Mouse (Mus musculus): ENCODE data around the gene Ctu2. TPM values are rescaled to one million over a fixed set of nuclear protein-coding genes. Genes with fewer than 3 reads are reported as not detected.

Ctu2 gene
- polyA plus RNA-seq, 1 experiment from 2014 or later = 33.0 TPM

DNA sequence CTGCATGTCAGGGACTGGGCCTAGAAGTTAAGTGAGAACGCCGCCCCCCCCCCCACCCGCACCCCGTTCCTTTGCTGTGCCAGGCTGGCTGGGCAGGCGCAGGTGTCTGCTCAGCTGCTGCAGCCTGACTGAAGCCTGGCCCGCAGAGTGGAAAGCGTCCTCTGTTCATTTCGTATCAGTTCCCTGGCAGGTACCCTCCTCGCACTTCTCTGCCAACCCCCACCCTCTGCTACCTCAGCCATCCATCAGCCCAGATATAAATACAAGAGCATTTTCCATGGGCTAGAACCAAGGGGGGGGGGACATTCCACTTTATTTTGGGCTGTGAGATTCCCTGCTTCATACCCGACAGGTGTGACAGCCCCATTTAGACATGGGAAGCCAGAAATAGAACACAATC lies 23.8 kb upstream of the Ctu2 start:
- WGBS = 49% methylated on average over 10 of the region's 10 CpGs
- peak; percentile 37 for ATAC-seq (ENCODE audit: insufficient number of reproducible peaks, insufficient read depth, low FRiP score, low read depth)

DNA sequence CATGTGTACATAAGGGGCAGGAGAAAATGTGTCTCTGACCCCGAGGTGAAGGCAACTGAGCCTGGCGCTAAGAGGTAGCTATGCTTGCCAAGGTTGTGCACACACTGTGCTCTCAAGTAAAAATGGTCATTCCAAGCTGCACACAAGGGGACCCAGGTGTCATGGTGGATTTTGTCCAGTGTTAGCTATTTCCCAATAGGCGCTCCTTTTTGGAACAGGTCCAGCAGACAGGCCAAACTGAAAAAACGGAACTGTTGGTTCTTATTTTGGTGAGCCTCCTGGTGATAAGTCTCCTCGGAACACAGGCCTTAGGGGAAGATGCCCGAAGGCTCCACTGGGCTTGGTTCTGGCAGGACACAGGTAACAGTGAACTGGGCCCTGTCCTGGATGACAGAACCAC lies 21.5 kb upstream of the Ctu2 start:
- Histone ChIP-seq H3K36me3 (ENCODE audit: control insufficient read depth, insufficient read depth, low read length) (no peaks in the 10 kb centered on the region), H3K27ac (replicated peaks in 1 of 2; ENCODE audit: control insufficient read depth in 1 of 2, insufficient read depth in 1 of 2, low read depth in 2 of 2, low read length in 2 of 2) (no peak overlapping the region), H3K27me3 (ENCODE audit: control insufficient read depth, insufficient read depth, low read length) (peaks cover 6% of the 10 kb centered on the region; the same call in 1 of the 2 replicates), H3K4me3 (ENCODE audit: control insufficient read depth in 1 of 2, insufficient read depth in 1 of 2, low read depth in 1 of 2, low read length in 2 of 2) (no peak overlapping the region), H3K4me2 (ENCODE audit: low read length) (no peak overlapping the region), H3K4me1 (ENCODE audit: control insufficient read depth in 2 of 2, insufficient read depth in 2 of 2, low read length in 2 of 2) (peaks cover 23 to 35% of the 10 kb centered on the region in 2 experiments), H3K9me3 (ENCODE audit: control insufficient read depth, low read length) (no peaks in the 10 kb centered on the region), H3K9ac (ENCODE audit: low read length) (no peak overlapping the region)
- ATAC-seq (ENCODE audit: insufficient number of reproducible peaks, insufficient read depth, low FRiP score, low read depth) = no peak
- 87% methylated on average over 6 of the region's 6 CpGs for WGBS

More for the DNA sequence above, 23.8 kb upstream of the Ctu2 start:
- no peaks in the 10 kb centered on the region for H3K9me3 ChIP-seq (ENCODE audit: control insufficient read depth, low read length)
- H3K27ac ChIP-seq (replicated peaks in 1 of 2; ENCODE audit: control insufficient read depth in 1 of 2, insufficient read depth in 1 of 2, low read depth in 2 of 2, low read length in 2 of 2) = peak overlapping the region in 1 of 2 experiments; percentile 89; a peak in 3 of 4 replicates
- H3K4me1 ChIP-seq (ENCODE audit: control insufficient read depth in 2 of 2, insufficient read depth in 2 of 2, low read length in 2 of 2) = peaks cover 23 to 31% of the 10 kb centered on the region in 2 experiments
- H3K27me3 ChIP-seq (ENCODE audit: control insufficient read depth, insufficient read depth, low read length) = no peaks in the 10 kb centered on the region
- H3K4me3 ChIP-seq (ENCODE audit: control insufficient read depth in 1 of 2, insufficient read depth in 1 of 2, low read depth in 1 of 2, low read length in 2 of 2) = no peak overlapping the region
- H3K4me2 ChIP-seq (ENCODE audit: low read length) = peak overlapping the region; percentile 7; the same call in 1 of the 2 replicates
- H3K36me3 ChIP-seq (ENCODE audit: control insufficient read depth, insufficient read depth, low read length) = no peaks in the 10 kb centered on the region
- no peak overlapping the region for H3K9ac ChIP-seq (ENCODE audit: low read length)

DNA sequence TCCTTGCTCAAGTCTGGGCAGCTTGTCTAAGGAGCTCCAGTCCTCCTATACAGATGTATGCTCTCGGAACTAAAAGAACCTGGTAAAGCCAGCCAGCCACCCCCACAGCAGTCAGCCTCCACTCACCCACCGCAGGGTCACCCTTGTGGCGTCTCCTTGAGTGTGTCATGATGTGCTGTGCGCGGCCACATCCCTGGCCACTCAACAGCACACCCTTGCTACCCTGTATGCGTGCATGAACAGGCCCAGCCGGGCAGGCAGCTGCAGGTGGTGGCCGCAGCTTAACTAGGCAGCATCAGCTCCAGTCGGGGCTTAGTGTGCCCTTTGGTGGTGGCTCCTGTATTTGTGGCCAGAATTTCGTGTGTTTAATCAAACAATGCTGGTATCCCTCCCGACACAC lies 18.8 kb upstream of the Ctu2 start:
- 0 out of 2 replicates have a peak overlapping the region, but pooled peaks have one; percentile 11 for H3K9ac ChIP-seq (ENCODE audit: low read length)
- H3K36me3 ChIP-seq (ENCODE audit: control insufficient read depth, insufficient read depth, low read length) = no peaks in the 10 kb centered on the region
- no peaks in the 10 kb centered on the region for H3K9me3 ChIP-seq (ENCODE audit: control insufficient read depth, low read length)
- no peak for ATAC-seq (ENCODE audit: insufficient number of reproducible peaks, insufficient read depth, low FRiP score, low read depth)
- no peak overlapping the region for H3K27ac ChIP-seq (replicated peaks in 1 of 2; ENCODE audit: control insufficient read depth in 1 of 2, insufficient read depth in 1 of 2, low read depth in 2 of 2, low read length in 2 of 2)
- no peak overlapping the region for H3K4me2 ChIP-seq (ENCODE audit: low read length)
- peaks cover 19% of the 10 kb centered on the region for H3K27me3 ChIP-seq (ENCODE audit: control insufficient read depth, insufficient read depth, low read length)
- 66% methylated on average over 11 of the region's 11 CpGs for WGBS
- peaks cover 28 to 35% of the 10 kb centered on the region in 2 experiments for H3K4me1 ChIP-seq (ENCODE audit: control insufficient read depth in 2 of 2, insufficient read depth in 2 of 2, low read length in 2 of 2)
- H3K4me3 ChIP-seq (ENCODE audit: control insufficient read depth in 1 of 2, insufficient read depth in 1 of 2, low read depth in 1 of 2, low read length in 2 of 2) = no peak overlapping the region

DNA sequence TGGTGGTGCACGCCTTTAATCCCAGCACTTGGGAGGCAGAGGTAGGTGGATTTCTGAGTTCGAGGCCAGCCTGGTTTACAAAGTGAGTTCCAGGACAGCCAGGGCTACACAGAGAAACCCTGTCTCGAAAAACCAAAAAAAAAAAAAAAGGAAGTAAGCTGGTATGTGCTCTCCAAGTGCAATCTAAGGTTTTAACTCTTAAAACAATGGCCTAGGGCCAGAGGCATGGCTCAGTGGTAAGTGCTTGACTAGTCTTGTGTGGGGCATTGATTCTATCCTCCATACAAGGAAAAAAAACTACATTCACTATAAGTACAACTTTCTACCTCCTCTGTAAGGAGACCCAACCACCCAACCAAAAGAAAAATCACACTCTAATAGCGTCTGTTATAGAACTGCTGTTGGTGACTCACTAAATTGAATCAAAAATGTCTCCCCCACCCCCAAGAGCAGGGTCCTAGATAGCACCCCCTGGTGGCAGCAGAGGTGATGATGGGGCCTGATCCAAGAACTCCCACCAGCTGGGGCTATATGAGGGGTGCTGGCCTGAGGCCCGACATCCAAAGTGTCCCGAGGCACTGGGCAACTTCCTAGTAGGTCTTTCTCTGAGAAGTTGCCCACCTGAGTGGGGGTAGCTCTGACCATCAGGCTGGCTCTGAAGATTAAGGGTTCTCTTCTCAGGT lies 16.6 kb upstream of the Ctu2 start:
- no peak overlapping the region for H3K27ac ChIP-seq (replicated peaks in 1 of 2; ENCODE audit: control insufficient read depth in 1 of 2, insufficient read depth in 1 of 2, low read depth in 2 of 2, low read length in 2 of 2)
- peaks cover 19% of the 10 kb centered on the region for H3K27me3 ChIP-seq (ENCODE audit: control insufficient read depth, insufficient read depth, low read length)
- no peaks in the 10 kb centered on the region for H3K36me3 ChIP-seq (ENCODE audit: control insufficient read depth, insufficient read depth, low read length)
- peak overlapping the region; percentile 81 for H3K4me2 ChIP-seq (ENCODE audit: low read length)
- 0 out of 2 replicates have a peak overlapping the region, but pooled peaks have one; percentile 64 for H3K9ac ChIP-seq (ENCODE audit: low read length)
- H3K4me1 ChIP-seq (ENCODE audit: control insufficient read depth in 2 of 2, insufficient read depth in 2 of 2, low read length in 2 of 2) = peaks cover 33% of the 10 kb centered on the region in 2 experiments
- no peak for ATAC-seq (ENCODE audit: insufficient number of reproducible peaks, insufficient read depth, low FRiP score, low read depth)
- H3K4me3 ChIP-seq (ENCODE audit: control insufficient read depth in 1 of 2, insufficient read depth in 1 of 2, low read depth in 1 of 2, low read length in 2 of 2) = no peak overlapping the region
- H3K9me3 ChIP-seq (ENCODE audit: control insufficient read depth, low read length) = no peaks in the 10 kb centered on the region
- 63% methylated on average over 5 of the region's 6 CpGs for WGBS

DNA sequence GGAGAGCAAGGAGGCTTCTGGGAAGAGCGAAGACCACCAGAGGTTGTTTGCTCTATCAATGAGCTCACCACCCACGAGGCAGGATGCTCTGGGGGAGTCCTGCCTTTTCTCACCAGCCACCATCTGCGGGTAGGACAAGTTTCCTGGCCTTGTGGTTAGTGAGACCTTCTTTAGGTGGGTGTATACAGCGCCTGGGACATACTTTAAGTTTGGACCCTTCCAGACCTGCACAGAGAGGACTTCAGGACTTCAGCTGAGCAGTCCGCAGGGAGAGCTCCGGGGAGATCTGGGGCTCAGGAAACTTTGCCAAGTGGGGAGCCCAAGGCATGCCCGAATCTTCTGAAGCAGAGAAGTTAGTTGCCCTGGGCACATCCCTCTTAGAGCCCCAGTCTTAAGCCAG lies 16.0 kb upstream of the Ctu2 start:
- peak overlapping the region; percentile 38 to 42 for H3K4me3 ChIP-seq (ENCODE audit: control insufficient read depth in 1 of 2, insufficient read depth in 1 of 2, low read depth in 1 of 2, low read length in 2 of 2)
- peak overlapping the region; percentile 64 for H3K9ac ChIP-seq (ENCODE audit: low read length)
- WGBS = 22% methylated on average over 7 of the region's 7 CpGs
- H3K4me2 ChIP-seq (ENCODE audit: low read length) = peak overlapping the region; percentile 81
- H3K9me3 ChIP-seq (ENCODE audit: control insufficient read depth, low read length) = no peaks in the 10 kb centered on the region
- H3K36me3 ChIP-seq (ENCODE audit: control insufficient read depth, insufficient read depth, low read length) = no peaks in the 10 kb centered on the region
- ATAC-seq (ENCODE audit: insufficient number of reproducible peaks, insufficient read depth, low FRiP score, low read depth) = no peak
- peaks cover 33% of the 10 kb centered on the region in 2 experiments for H3K4me1 ChIP-seq (ENCODE audit: control insufficient read depth in 2 of 2, insufficient read depth in 2 of 2, low read length in 2 of 2)
- no peak overlapping the region for H3K27ac ChIP-seq (replicated peaks in 1 of 2; ENCODE audit: control insufficient read depth in 1 of 2, insufficient read depth in 1 of 2, low read depth in 2 of 2, low read length in 2 of 2)
- peaks cover 19% of the 10 kb centered on the region for H3K27me3 ChIP-seq (ENCODE audit: control insufficient read depth, insufficient read depth, low read length)

DNA sequence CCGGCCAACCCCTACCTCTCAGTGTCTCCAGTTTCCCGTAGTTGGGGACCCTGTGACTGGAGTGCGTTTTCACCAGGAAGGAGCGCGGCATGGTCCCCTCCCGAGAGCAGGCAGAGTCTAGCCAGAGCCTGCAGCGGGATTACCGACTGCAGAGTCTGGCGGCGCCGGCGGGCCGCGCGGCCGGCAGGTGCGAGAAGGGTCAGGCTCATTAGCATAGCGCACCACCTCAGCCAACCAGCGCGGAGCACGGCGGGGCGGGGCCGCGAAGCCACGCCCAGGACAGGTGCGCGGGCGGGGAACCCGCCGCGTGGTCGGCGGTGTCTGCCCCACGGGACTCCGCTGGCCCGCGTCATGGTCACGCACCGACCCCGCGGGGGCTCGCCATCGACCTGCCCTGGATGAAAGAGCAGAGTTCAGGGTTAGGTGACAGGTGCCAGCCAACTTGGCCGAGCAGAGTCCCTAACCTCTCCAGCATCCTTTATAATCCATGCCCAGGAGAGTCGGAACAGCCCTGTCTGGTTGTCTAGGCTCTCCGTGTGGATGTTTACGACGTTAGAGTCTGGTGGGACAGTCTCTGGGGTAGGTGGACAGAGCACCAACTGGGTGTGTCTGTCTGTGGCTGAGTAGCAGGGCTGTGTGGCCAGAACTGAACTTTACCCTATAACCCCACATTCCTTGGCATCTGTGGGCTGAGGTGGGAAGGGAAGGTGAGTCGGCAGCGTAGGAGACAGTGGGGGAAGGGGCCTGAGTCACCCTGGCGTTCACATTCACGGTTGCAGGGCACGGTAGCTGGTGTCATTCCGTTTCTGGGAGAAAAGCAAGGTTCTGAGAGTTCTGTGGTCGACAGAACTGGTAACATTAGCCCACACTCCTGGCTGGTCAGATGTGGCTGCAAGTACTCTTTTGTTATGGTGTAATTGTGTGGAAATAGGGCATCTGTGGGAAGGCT lies 15.1 kb upstream of the Ctu2 start, which contains the start of gene Snai3:
Snai3 (minus strand) TSS at position 210 of the 949 bp plus-strand sequence.
- no peak within 1 kb of the TSS for H3K27ac ChIP-seq (replicated peaks in 1 of 2; ENCODE audit: control insufficient read depth in 1 of 2, insufficient read depth in 1 of 2, low read depth in 2 of 2, low read length in 2 of 2)
- H3K27me3 ChIP-seq (ENCODE audit: control insufficient read depth, insufficient read depth, low read length) = peaks cover 19% of the 10 kb centered on the region

DNA sequence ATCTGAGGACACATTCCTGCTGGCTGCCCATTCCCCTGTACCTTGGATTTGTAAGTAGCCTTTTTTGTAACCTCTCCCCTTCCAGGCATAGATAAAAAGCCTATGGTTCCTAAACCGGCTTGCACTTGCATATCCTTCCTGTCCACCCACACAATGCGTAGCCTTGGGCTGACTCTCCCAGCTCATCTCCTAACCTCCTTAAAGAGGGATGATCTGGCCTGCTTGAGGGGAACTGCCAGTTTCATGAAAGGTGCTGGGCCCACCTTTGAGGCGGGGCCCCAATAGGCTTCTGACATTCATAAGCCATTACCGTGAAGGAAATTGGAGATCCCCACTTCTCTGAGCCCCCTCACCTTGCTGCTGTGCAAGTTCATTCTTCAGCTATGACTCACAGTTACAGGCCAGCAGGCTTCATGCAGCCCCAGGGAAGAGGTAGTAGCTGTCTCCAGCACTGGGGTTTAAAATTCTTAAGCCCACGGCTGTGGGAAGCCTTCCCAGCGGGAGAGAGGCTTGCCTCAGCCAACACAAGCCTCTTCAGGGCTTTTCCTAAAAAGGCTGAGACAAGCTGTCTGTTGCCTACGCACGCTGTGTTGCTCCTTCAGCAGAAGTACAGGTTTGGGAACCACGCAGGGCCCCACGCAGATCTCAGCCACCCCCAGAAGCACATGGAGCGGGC lies 14.3 kb upstream of the Ctu2 start:
- 63% methylated on average over 11 of the region's 11 CpGs for WGBS
- Histone ChIP-seq H3K27me3 (ENCODE audit: control insufficient read depth, insufficient read depth, low read length) (peaks cover 19% of the 10 kb centered on the region), H3K27ac (replicated peaks in 1 of 2; ENCODE audit: control insufficient read depth in 1 of 2, insufficient read depth in 1 of 2, low read depth in 2 of 2, low read length in 2 of 2) (no peak overlapping the region), H3K4me3 (ENCODE audit: control insufficient read depth in 1 of 2, insufficient read depth in 1 of 2, low read depth in 1 of 2, low read length in 2 of 2) (no peak overlapping the region), H3K4me2 (ENCODE audit: low read length) (no peak overlapping the region), H3K9ac (ENCODE audit: low read length) (no peak overlapping the region), H3K36me3 (ENCODE audit: control insufficient read depth, insufficient read depth, low read length) (peaks cover 15% of the 10 kb centered on the region), H3K4me1 (ENCODE audit: control insufficient read depth in 2 of 2, insufficient read depth in 2 of 2, low read length in 2 of 2) (peaks cover 33% of the 10 kb centered on the region in 2 experiments), H3K9me3 (ENCODE audit: control insufficient read depth, low read length) (no peaks in the 10 kb centered on the region)
- no peak for ATAC-seq (ENCODE audit: insufficient number of reproducible peaks, insufficient read depth, low FRiP score, low read depth)

More for the DNA sequence above, 15.1 kb upstream of the Ctu2 start, which contains the start of gene Snai3:
- Histone ChIP-seq H3K4me3 (ENCODE audit: control insufficient read depth in 1 of 2, insufficient read depth in 1 of 2, low read depth in 1 of 2, low read length in 2 of 2) (peak within 1 kb of the TSS; percentile 38 to 42), H3K4me2 (ENCODE audit: low read length) (peak within 1 kb of the TSS; percentile 81), H3K4me1 (ENCODE audit: control insufficient read depth in 2 of 2, insufficient read depth in 2 of 2, low read length in 2 of 2) (peaks cover 33% of the 10 kb centered on the region in 2 experiments), H3K9ac (ENCODE audit: low read length) (peak within 1 kb of the TSS; percentile 64), H3K36me3 (ENCODE audit: control insufficient read depth, insufficient read depth, low read length) (peaks cover 7% of the 10 kb centered on the region), H3K9me3 (ENCODE audit: control insufficient read depth, low read length) (no peaks in the 10 kb centered on the region)
- WGBS = 4% methylated on average over 55 of the region's 56 CpGs
- ATAC-seq (ENCODE audit: insufficient number of reproducible peaks, insufficient read depth, low FRiP score, low read depth) = peak; percentile 40
